Mouse (Mus musculus): Measurements from ENCODE around the gene Pdgfa. TPM values are rescaled to one million over a fixed set of nuclear protein-coding genes. Genes with fewer than 3 reads are reported as not detected.

The Pdgfa gene
- polyA plus RNA-seq, 1 experiment from 2014 or later: 2.8 TPM

- H3K9me3 ChIP-seq (replicated peaks): no peaks in the 10 kb centered on the region
- H3K4me2 ChIP-seq: no peak overlapping the region
- no peaks in the 10 kb centered on the region for H3K36me3 ChIP-seq
- H3K27me3 ChIP-seq (replicated peaks): peaks cover 21% of the 10 kb centered on the region; the same call in 1 of the 2 replicates
- H3K27ac ChIP-seq: no peak overlapping the region
- no peak overlapping the region for H3K9ac ChIP-seq
- WGBS (ENCODE audit: insufficient replicate concordance): 22% methylated on average over 13 of the region's 13 CpGs
- no peak for ATAC-seq
- no peaks in the 10 kb centered on the region for H3K4me1 ChIP-seq
- no peak overlapping the region for H3K4me3 ChIP-seq
These were observed 65.3 kb downstream of the Pdgfa start for GRCm38 (mm10) chr5:138931836-138932235.

GRCm38 (mm10) chr5:138929879-138930507 lies 67.2 kb downstream of the Pdgfa start:
- WGBS (ENCODE audit: insufficient replicate concordance): 74% methylated on average over 10 of the region's 10 CpGs
- Histone ChIP-seq H3K4me3 (no peak overlapping the region), H3K27me3 (replicated peaks) (peaks cover 21% of the 10 kb centered on the region; the same call in 1 of the 2 replicates), H3K27ac (no peak overlapping the region), H3K9ac (no peak overlapping the region), H3K9me3 (replicated peaks) (no peaks in the 10 kb centered on the region), H3K4me2 (no peak overlapping the region), H3K4me1 (no peaks in the 10 kb centered on the region), H3K36me3 (no peaks in the 10 kb centered on the region)
- ATAC-seq: no peak

Other genes with a start within 250 kb of the Pdgfa start
- 8.1 and 9.7 TPM in 2 replicates for gene Fam20c, start 242.9 kb downstream of the Pdgfa start, polyA plus RNA-seq (2016; fragmentation: Nextera tagmentation; extraction: Ambion mirVana)
- not detected in 2 replicates for gene Gm5294, start 177.3 kb downstream of the Pdgfa start, polyA plus RNA-seq (2016; fragmentation: Nextera tagmentation; extraction: Ambion mirVana)
- gene Prkar1b, start 152.6 kb upstream of the Pdgfa start, polyA plus RNA-seq (2016; fragmentation: Nextera tagmentation; extraction: Ambion mirVana): 3.4 and 3.9 TPM in 2 replicates
- 5.9 and 6.9 TPM in 2 replicates for gene Dnaaf5, start 152.9 kb upstream of the Pdgfa start, polyA plus RNA-seq (2016; fragmentation: Nextera tagmentation; extraction: Ambion mirVana)
- gene Sun1, start 203.3 kb upstream of the Pdgfa start, polyA plus RNA-seq (2016; fragmentation: Nextera tagmentation; extraction: Ambion mirVana): 31.7 and 34.6 TPM in 2 replicates

Measured in liver, embryonic 12.5 days (tissue).